Mouse (Mus musculus) adrenal gland, adult 2 months (tissue): ENCODE data around the gene Trim11. TPM values are rescaled to one million over a fixed set of nuclear protein-coding genes. Genes with fewer than 3 reads are reported as not detected.

Source experiments
- DNase-seq: peaks from one replicate; pipeline ENCODE4 v3.0.0; 2021
- polyA plus RNA-seq: library from polyadenylated mRNA; depleted of rRNA; stranded (reverse); fragments of >200 nt; gene quantifications from 2 replicates; pipeline ENCODE4 v1.2.3, GENCODE M21; 2012
- total RNA-seq, 2 experiments: library from RNA; stranded (reverse); gene quantifications; 2 replicates each; pipeline ENCODE4 v1.2.3; 2021

Gene Trim11
- total and polyA plus RNA-seq, 3 experiments = 21.3 to 45.2 (median 23.4) TPM

DNA sequence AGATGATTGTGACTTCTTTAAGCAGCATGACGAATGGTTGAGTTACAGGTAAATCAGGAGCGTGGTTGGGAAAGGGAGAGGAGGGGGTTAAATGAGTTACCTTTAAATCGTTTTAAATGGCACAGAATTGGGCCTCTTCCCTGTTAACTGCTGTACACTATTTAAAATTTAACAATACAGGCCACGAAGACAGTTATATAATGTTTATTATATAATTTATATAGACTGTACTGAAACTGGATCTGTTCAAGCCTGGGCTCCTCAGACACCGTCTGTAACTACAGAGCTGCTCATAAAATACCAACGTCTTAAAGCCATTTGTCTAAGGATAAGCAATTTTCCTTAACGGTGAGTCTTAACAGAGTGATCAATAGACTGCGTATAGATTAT lies 22.0 kb upstream of the Trim11 start:
- DNase-seq = no peak

DNA sequence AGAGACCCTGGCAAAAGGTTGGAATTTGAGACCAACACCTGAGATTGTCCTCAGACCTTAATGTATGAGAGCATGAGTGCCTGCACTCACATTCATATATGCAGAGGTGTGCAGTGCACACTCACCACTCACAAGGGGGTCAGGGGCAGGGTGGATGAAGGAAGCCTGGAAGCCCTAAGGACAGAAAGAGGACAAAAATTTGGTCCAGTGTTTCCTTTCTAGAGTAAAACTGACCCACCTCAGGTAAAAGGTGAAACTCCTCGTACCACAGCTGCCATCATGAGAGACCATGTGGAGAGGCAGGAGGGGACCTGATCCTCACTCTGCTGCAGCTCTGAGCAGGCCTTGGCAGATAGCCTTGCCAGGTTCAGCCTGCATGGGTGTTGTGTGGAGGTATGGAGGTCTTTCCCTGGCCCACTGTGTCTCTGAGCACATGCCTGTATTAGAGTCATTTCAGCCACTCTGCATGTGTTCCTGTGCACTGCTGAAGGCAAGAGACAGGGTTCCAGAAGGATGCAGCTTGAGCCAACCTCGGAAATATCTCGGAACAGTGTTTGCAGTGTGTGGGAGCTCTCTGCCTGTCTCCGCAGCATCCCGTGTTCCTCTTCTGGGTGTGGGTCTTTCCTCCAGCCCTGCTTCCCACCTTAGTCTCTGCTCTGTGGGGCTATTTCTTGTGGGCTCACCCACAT lies 20.5 kb upstream of the Trim11 start:
- no peak for DNase-seq

DNA sequence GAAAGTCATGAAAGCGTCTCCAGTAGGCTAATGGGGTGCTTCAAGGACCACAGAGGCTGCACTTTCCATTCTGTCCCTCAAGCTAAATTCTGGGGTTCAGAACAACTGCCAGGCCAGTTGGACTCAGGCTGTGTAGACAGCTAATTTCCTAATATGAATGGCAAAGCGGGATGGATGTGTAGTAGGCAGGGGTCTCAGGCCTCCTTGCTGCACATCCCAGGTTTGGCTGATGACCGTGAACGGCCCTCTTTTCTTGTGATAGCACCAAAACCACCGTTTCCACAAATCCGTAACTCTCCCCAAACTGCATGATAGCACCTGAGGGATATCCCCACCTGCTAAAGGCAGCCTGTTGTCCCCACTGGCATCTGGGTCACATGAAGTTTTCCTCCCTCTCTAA lies 19.4 kb upstream of the Trim11 start:
- no peak for DNase-seq

DNA sequence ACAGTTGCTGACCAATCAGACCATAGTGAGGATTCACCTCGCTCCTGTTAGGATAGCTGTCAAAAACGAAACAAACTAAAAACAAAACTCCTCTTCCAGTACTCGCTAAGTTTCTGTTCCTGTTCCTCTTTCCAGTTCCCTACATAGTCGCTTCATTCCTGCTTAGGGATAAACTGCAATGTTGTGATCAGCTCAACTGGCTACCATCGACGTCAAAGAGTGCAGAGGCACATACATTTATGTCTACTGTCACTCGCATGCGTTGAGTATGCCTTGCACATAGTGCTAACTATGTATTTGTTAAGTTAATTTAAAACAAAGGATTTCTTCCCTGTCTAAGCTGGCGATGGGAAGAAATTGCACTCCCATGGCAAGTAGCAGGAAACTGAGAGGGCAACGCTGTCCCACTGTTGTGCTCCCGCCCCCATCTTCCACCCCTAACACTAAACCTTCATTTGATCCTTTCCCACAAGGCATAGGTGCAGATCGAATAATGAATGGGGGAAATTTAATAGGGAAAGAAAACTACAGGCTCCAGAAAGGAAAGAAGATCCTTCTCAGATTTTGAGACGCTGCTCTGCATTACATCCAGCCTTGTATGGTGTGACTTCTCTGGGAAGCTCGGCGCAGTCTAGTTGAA lies 18.6 kb upstream of the Trim11 start:
- no peak for DNase-seq

DNA sequence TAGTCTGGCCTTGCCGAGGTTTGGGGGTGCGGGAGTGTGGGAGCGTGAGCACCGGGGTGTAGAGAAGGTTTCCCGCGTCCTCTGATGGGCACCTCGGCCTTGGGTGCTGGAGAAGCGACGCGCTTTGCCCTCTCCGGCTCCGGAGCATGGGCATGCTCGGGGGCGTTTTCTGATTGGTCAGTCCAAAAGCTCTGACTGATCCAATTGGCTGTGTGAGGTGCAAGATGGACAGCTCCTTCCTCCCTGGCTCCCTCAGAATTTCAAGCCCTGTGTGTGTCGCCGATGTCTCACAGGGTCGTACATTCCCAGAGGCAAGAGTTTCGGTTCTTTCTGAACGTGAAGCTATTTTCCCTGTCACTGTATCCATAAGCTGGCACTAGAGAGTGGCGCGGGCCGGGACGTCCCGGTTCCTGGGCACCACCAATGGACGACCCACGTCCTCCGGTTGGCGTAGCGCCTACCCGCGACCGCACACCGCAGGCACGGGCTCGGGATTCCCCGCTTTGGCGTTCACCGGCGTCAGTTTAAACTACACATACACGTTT lies 17.9 kb upstream of the Trim11 start:
- peak; percentile 92 for DNase-seq

DNA sequence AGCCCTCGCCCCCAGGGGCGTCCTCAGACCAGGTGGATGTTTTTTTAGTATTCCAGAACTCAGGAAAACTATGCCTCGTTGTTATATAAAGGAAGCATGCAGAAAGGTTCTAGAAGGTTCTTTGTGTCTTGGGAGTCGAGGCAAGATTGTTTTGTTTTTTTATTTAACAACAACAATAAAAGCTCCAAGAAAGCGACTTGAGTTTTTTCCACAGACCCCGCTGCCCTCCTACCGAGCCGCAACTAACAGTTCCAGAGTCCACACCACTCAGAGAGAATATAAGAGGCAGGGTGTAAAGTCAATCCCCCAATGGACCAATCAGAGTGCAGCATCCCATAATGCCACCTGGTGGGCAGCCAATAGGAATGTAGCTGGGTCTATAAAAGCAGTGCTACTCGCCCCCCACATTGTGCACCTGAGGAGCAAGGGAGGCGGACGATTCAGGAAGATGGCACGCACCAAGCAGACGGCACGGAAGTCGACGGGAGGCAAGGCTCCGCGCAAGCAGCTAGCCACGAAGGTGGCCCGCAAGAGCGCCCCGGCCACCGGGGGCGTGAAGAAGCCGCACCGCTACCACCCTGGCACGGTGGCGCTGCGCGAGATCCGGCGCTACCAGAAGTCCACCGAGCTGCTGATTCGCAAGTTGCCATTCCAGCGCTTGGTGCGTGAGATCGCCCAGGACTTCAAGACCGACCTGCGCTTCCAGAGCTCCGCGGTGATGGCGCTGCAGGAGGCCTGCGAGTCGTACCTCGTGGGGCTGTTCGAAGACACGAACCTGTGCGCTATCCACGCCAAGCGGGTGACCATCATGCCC lies 16.3 kb upstream of the Trim11 start:
- no peak for DNase-seq

DNA sequence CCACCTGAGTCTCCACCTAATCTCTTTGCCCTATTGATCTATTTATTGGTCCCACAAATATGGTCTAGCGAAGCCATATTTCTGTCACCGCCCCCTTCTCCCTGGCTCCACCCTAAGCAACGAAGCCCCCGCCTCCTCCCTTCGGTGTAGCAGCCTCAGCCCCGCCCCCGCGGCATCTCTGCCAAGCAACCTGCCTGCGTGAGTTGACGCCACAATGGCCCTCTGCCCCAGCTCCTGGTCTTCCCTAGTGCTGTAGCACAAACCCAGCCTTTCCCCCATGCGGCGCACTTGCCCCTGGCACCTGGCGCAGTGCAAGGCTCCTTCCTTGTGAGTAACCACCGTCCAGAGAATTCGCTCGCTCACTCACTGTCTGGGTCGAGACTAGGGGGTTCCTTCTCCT lies 14.3 kb upstream of the Trim11 start:
- DNase-seq = peak; percentile 48

DNA sequence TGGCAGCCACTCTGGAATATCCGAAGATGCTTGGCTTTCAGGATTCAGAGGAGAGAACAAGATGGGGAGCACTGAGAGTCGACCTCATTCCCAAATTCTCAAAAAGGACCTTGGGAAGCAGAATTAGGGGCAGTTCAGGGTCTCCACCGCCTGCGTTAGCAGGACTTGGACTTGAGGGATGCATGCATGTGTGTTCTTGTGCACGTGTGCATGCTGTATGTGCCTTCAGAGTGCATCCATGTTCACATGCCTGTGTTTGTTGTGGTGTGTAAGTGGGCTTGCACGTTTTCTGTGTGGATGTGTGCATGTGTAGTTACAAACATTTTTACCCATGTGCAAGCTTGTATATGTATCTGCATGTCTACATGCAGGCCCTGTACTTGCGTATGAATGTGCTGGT lies 13.7 kb upstream of the Trim11 start:
- DNase-seq = no peak

DNA sequence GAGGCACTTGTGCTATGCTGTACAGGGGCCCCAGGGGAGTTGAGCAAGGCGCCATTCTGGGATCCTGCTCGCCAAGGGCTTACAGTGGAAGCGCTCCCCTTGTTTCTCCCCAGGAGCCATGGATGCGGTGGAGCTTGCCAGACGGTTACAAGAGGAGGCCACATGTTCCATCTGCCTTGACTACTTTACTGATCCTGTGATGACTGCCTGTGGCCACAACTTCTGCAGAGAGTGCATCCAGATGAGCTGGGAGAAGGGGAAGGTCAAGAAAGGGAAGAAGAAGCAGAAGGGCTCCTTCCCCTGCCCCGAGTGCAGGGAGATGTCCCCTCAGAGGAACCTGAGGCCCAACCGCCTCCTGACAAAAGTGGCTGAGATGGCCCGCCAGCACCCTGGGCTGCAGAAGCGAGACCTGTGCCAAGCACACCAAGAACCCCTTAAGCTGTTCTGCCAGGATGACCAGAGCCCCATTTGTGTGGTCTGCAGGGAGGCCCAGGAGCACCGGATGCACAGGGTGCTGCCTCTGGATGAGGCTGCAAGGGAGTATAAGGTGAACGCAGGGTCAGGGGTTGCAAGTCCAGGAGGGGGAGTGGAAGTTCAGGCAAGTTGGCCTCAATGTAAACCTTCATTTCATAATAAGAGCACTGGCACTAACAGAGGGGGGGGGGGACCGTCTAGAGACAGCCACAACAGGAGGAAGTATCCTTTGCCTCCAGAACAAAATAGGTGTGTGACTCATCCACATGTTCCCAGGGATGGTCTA lies 12.7 kb upstream of the Trim11 start:
- no peak for DNase-seq

DNA sequence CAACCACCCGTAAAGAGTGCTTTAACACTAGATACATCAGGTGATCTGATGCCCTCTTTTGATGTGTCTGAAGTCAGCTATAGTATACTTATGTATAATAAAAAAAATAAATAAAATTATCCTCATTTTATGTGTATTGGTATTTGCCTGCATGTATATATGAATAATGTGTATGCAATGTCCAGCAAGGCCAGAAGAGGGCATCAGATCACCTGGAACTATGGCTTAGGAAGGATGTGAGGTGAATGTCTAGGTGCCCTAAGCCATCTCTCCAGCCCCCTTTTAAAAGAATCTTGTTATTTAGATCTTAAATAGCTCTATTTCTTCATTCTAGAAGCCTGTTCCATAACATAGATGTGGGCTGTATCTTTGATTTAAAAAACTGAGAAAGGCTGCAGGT lies 10.5 kb upstream of the Trim11 start:
- DNase-seq = no peak

DNA sequence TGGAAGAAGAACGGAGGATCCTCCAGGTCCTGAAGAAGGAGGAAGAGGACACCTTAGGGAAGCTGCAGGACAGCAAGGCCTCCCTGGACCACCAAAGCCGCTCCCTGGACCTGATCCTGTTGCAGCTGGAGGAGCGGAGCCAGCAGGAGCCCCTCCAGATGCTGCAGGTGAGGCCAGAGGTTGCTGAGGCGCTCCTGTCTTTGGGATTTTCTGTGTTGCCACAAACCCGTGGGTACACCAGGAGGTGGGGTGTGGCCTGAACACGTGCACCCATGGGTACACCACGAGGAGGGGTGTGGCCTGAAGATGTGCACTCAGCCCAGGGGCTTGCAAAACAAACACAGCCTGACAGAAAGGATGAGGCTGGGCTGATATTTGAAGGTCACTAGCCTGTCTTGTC lies 9.3 kb upstream of the Trim11 start:
- DNase-seq = no peak

DNA sequence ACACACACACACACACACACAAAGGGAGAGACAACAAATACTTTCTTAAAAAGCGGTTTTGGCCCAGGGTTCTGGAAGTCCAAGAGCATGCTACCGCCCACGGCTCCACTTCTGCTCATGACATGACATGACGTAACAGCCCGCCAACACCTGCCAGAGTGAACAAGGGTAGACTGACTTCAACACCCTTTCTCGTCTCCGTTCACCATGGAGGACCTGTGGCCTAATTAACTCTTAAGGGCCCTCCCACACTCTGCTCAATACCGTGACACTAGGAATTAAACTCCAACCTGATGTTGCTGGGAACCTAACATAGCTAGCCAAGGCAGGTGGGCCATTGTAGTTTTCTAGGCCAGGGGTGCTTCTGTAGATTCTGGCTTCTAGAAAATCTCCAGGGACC lies 8.9 kb upstream of the Trim11 start:
- DNase-seq = no peak

DNA sequence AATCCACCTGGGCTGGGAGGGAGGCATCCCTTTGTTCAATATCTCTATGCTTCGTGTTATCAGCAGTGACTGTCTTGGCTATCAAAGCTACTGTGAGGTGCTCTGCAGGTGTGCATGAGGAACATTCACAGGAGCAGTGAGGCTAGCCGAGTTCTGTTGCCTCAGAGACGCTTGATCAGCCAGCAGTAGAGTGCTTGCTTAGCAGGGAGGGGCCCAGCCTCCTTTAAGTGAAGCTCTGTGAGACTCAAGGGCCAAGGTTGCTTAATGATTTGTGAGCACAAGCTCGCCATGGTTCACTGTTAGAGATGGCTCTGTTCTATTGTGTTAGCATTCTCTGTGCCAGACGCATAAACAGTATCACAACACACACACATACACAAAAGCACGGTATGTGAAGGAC lies 8.2 kb upstream of the Trim11 start:
- DNase-seq = no peak

DNA sequence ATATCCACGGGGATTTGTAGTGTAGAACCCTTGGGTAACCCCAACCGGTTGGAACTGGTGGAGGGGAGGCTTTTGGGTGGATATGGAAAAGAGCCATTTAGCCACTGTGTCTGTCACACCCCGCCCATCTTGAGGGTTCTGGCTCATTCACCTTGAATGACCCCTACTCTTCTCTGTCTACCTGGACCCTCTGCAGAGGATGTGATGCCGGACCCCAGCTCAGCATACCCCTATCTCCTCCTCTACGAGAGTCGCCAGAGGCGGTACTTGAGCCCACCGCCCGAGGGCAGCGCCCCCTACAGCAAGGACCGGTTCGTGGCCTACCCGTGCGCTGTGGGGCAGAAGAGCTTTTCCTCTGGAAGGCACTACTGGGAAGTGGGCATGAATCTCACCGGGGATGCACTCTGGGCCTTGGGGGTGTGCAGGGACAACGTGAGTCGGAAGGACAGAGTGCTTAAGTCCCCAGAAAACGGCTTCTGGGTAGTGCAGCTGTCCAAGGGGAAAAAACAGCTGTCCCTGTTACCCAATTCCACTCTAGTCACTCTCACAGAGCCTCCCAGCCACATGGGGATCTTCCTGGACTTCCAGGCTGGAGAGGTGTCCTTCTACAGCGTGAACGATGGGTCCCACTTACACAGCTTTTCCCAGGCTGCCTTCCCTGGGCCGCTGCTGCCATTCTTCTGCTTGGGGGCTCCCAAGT lies 6.9 kb upstream of the Trim11 start:
- no peak for DNase-seq

DNA sequence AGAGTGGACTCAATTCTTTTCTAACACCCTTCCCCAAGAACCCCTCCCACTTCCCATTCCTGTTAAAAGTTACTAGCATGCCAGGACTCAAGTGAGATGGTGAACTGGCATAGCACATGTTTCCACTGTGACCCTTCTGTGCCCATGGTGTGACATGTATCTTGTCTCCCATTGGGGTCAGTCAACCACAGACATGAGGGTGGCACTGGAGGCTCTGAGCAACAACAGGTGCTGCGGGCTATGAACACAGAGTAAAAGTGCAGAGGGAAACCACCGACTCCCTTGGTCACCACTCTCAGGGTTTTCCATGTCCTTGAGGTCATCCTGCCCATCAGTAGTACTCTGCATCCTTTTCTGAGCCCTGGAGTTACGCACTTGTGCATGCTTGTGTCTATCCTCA lies 6.1 kb upstream of the Trim11 start:
- no peak for DNase-seq

DNA sequence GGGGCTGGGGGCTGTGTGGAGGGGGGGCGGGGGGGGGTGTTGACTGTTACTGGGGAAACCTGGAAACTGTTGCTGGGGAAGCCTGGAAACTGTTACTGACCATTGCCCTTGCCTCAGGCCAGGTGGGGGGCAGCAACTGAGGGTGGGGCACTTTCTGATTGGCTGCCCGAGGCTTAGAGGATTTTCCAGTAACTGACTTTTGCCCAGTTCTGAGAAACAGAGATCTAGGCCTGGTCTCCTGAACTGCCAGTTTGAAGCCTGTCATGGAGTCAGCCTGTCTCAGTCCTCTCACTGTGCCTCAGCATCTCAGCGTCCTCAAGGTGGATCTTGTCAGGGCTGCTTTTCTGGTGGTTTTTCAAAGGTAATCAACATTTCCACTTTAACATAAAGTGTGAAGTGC lies 3.5 kb upstream of the Trim11 start:
- DNase-seq = no peak

DNA sequence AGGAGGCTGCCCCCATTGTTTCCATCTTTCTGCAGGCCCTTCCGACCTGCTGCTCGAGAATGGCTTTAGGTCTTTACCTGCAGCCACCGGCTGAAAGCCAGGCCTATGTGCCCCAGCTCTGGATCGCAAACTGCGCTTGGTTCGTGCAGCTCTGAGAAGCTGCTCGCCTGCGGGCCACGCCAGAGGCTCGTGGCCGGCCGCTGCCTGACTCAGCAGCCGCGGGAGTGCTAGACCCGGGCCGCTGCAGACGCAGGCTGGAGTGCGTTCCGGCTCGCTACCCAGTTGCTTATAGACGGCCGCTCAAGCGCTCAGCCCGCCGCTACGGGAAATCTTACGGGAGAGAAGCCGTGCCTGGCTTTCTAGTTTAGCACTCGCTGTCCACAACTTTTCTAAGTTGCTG lies 743 bp upstream of the Trim11 start:
- peak; percentile 66 for DNase-seq

DNA sequence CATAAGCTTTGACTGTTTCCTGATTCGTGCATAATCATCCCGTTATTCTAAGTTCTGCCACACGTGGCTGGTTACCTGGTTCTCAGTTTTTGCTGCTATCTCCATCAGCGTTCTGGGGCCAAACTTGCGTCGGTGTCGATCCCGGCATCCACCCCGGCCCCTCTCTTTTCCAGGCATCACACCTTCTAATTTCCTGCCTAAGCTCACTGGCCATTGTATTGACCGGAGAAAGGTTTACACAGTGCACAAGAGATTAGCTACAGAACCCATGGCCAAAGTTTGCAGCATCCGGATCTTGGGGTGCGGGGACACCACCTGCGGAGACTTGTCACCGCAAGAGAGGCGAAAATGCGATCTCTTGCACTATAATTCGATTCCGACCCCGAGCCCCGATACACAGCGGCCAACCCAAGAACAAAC lies 276 bp upstream of the Trim11 start:
- peak; percentile 36 for DNase-seq

DNA sequence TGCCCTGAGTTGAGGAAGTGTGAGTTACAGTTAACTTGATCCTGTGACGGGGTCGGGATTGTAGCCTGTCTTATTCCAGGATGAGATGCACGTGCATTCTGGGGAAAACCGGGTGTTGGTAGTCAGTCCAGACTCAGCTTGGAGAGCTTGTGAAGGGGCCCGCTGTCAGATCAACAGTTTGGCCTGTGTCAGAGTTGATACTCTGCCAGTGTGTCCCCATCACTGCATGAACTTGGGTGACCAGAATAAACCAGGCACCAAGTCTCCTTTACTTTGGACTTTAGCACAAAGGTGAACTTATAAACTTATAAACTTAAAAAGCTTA lies 775 bp downstream of the Trim11 start:
- no peak for DNase-seq

DNA sequence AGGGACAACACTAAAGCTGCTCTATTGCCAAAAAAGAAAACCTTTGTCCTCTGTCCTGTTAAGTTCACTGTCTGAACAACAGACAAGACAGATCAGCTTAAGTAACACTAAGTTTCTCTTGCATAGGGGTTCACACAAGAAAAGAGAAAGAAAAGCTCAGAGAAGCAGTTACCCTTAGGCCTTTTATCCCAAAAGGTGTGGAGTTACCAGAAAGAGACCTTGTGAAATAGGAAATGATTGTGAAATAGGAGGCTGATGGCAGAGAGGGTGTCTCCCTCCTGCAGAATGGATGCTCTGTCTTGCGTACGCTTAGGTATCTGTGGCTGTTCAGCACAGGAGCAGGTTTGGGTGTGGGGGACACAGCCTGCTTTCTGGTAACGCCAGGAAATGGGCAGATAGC lies 1.3 kb downstream of the Trim11 start:
- no peak for DNase-seq

DNA sequence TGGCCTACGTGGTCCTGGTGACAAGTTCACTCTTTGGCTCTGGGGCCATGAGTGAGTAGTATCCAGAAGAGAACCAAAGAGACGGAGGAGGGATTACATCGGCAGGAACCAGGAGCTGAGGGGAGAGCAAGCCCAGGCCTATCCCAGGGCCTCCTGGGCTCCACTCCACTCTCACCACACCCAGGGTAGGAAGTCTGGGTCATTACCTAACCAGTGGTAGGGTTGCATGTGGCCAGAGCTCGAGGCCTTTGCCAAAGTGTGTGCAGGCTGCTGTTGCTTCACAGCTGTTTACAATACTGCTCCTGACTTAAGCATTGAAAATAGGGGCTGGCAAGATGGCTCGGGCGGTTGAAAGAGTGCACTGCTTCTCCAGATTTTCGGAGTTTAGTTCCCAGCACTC lies 1.8 kb downstream of the Trim11 start:
- peak; percentile 54 for DNase-seq
